Mouse (Mus musculus) testis, adult 2 months (tissue): ENCODE data around the gene Mknk1.

Experiments used
- CTCF ChIP-seq: fragments of 200-500 bp; IDR thresholded peaks from 2 replicates; pipeline ENCODE4 v1.5.1; 2012; ENCODE audit warnings: low read depth, mild to moderate bottlenecking, inconsistent platforms, low read length, moderate library complexity; ENCODE audit not compliant: control insufficient read depth, insufficient read depth, insufficient replicate concordance
- POLR2A ChIP-seq: fragments of 200-500 bp; IDR thresholded peaks from 2 replicates; pipeline ENCODE4 v1.6.1; 2012; ENCODE audit warnings: low read depth, mild to moderate bottlenecking, inconsistent platforms, low read length, moderate library complexity; ENCODE audit not compliant: control insufficient read depth

DNA sequence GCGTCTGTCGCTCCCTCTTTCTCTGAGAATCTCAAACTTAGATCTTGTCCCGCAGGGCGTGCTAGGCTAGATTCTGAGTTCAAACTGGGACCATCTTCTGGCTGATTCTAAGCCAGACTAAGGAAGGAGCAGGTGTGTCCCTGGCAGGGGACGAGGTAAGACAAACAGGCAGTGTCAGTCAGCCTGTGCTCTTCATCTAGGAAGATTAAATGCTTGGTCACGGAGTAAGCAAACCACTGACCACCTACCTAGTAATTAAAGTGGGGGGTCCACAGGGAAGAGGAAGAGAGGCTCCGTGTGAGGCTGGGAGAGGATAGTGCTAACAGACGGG lies 10.5 kb upstream of the Mknk1 start:
- TF ChIP-seq CTCF: no peak
- no peak for TF ChIP-seq POLR2A
